Mouse (Mus musculus) hindbrain, embryonic 16.5 days (tissue): Measurements from ENCODE around the gene Naa35. TPM values are rescaled to one million over a fixed set of nuclear protein-coding genes. Genes with fewer than 3 reads are reported as not detected.

Source experiments
- ATAC-seq: fragments of 200-750 bp; cut with Nextera tagmentation; 2 replicates; pipeline ENCODE4 v1.8.0; 2017; ENCODE audit warnings: moderate TSS enrichment, moderate library complexity
- H3K27ac ChIP-seq: fragments of 300-500 bp; sonication (generic); 2 replicates; pipeline ENCODE4 v1.5.1; 2014; ENCODE audit warnings: low read depth, mild to moderate bottlenecking, control low read depth, low read length, moderate library complexity
- H3K27me3 ChIP-seq: fragments of 300-500 bp; sonication (generic); replicated peaks from 2 replicates; pipeline ENCODE4 v1.6.1; 2014; ENCODE audit warnings: low read length; ENCODE audit not compliant: control insufficient read depth, insufficient read depth
- H3K36me3 ChIP-seq: fragments of 300-500 bp; sonication (generic); 2 replicates; pipeline ENCODE4 v1.6.1; 2014; ENCODE audit warnings: mild to moderate bottlenecking, low read length, moderate library complexity, mixed read lengths; ENCODE audit not compliant: control insufficient read depth, insufficient read depth
- H3K4me1 ChIP-seq: fragments of 300-500 bp; sonication (generic); 2 replicates; pipeline ENCODE4 v1.6.1; 2014; ENCODE audit warnings: low read depth, low read length; ENCODE audit not compliant: control insufficient read depth, insufficient read depth
- H3K4me2 ChIP-seq: fragments of 300-500 bp; sonication (generic); 2 replicates; pipeline ENCODE4 v1.6.1; 2014; ENCODE audit warnings: mild to moderate bottlenecking, low read length, control low read depth, moderate library complexity
- H3K4me3 ChIP-seq: fragments of 300-500 bp; sonication (generic); 2 replicates; pipeline ENCODE4 v1.5.1; 2014; ENCODE audit warnings: mild to moderate bottlenecking, low read length, control low read depth, moderate library complexity
- H3K9ac ChIP-seq: fragments of 300-500 bp; sonication (generic); 2 replicates; pipeline ENCODE4 v1.6.1; 2014; ENCODE audit warnings: low read depth, mild to moderate bottlenecking, control low read depth, low read length, moderate library complexity
- H3K9me3 ChIP-seq: fragments of 300-500 bp; sonication (generic); 2 replicates; pipeline ENCODE4 v1.6.1; 2014; ENCODE audit warnings: mild to moderate bottlenecking, low read length, moderate library complexity; ENCODE audit not compliant: control insufficient read depth
- WGBS: fragments of 180-500 bp; shearing (Covaris S2); extraction: QIAGEN DNeasy Blood & Tissue Kit; methylation state at CpG from one replicate; pipeline ENCODE4 v1.1.7; 2014; 5-methylcytosine and 5-hydroxymethylcytosine counted together
- polyA plus RNA-seq: library from polyadenylated mRNA; unstranded; fragments of >200 nt; fragmentation: Nextera tagmentation; extraction: Ambion mirVana; gene quantifications from 2 replicates; pipeline ENCODE4 v1.2.1, GENCODE M21; 2015

Gene Naa35
- polyA plus RNA-seq: 118 and 127 TPM in 2 replicates

GRCm38 (mm10) chr13:59584947-59585647 lies at the start of gene Naa35, which contains the start of gene Agtpbp1:
Gene Naa35 (plus strand): TSS chr13:59585259.
Gene Agtpbp1 (minus strand): TSS chr13:59585227.
- Histone ChIP-seq H3K27me3 (no peaks in the 10 kb centered on the region), H3K27ac (peak within 1 kb of the TSS; percentile 89), H3K4me2 (peak within 1 kb of the TSS; percentile 99), H3K36me3 (0 out of 2 replicates have a peak, but pooled peaks cover 7% of the 10 kb centered on the region), H3K4me3 (peak within 1 kb of the TSS; percentile 71), H3K9me3 (no peaks in the 10 kb centered on the region), H3K9ac (peak within 1 kb of the TSS; percentile 91), H3K4me1 (peaks cover 25% of the 10 kb centered on the region)
- WGBS: under 1% methylated on average over 73 of the region's 83 CpGs
- peak; percentile 98 for ATAC-seq

- 83% methylated on average over 6 of the region's 6 CpGs for WGBS
These were observed 49.3 kb upstream of the Naa35 start for GRCm38 (mm10) chr13:59535746-59536145.

GRCm38 (mm10) chr13:59536631-59537030 lies 48.4 kb upstream of the Naa35 start:
- H3K4me2 ChIP-seq: no peak overlapping the region
- H3K27ac ChIP-seq: no peak overlapping the region
- no peak overlapping the region for H3K4me3 ChIP-seq
- peaks cover 5% of the 10 kb centered on the region; the same call in 1 of the 2 replicates for H3K36me3 ChIP-seq
- H3K9me3 ChIP-seq: no peaks in the 10 kb centered on the region
- no peaks in the 10 kb centered on the region for H3K4me1 ChIP-seq
- ATAC-seq: no peak
- WGBS: 75% methylated on average over 2 of the region's 2 CpGs
- no peaks in the 10 kb centered on the region for H3K27me3 ChIP-seq
- no peak overlapping the region for H3K9ac ChIP-seq

More at GRCm38 (mm10) chr13:59535746-59536145, 49.3 kb upstream of the Naa35 start:
- ATAC-seq: no peak
- H3K9ac ChIP-seq: no peak overlapping the region
- H3K4me1 ChIP-seq: no peaks in the 10 kb centered on the region
- H3K27ac ChIP-seq: no peak overlapping the region
- no peaks in the 10 kb centered on the region for H3K27me3 ChIP-seq
- H3K36me3 ChIP-seq: peaks cover 10% of the 10 kb centered on the region
- H3K4me2 ChIP-seq: no peak overlapping the region
- H3K9me3 ChIP-seq: no peaks in the 10 kb centered on the region
- H3K4me3 ChIP-seq: no peak overlapping the region

- WGBS: 91% methylated on average over 5 of the region's 5 CpGs
- no peaks in the 10 kb centered on the region for H3K4me1 ChIP-seq
- no peak overlapping the region for H3K9ac ChIP-seq
- H3K4me2 ChIP-seq: no peak overlapping the region
- H3K9me3 ChIP-seq: no peaks in the 10 kb centered on the region
- H3K4me3 ChIP-seq: no peak overlapping the region
- H3K27me3 ChIP-seq: no peaks in the 10 kb centered on the region
- ATAC-seq: no peak
- no peaks in the 10 kb centered on the region for H3K36me3 ChIP-seq
- no peak overlapping the region for H3K27ac ChIP-seq
These were observed 46.4 kb upstream of the Naa35 start for GRCm38 (mm10) chr13:59538661-59539060.

GRCm38 (mm10) chr13:59540030-59540429 lies 45.0 kb upstream of the Naa35 start:
- Histone ChIP-seq H3K4me1 (no peaks in the 10 kb centered on the region), H3K4me2 (no peak overlapping the region), H3K9ac (no peak overlapping the region), H3K9me3 (no peaks in the 10 kb centered on the region), H3K27ac (no peak overlapping the region), H3K4me3 (no peak overlapping the region), H3K36me3 (no peaks in the 10 kb centered on the region), H3K27me3 (no peaks in the 10 kb centered on the region)
- no peak for ATAC-seq
- 86% methylated on average over 5 of the region's 5 CpGs for WGBS

GRCm38 (mm10) chr13:59542411-59542810 lies 42.6 kb upstream of the Naa35 start:
- Histone ChIP-seq H3K4me1 (no peaks in the 10 kb centered on the region; the same call in 1 of the 2 replicates), H3K9me3 (no peaks in the 10 kb centered on the region), H3K4me3 (no peak overlapping the region), H3K36me3 (no peaks in the 10 kb centered on the region), H3K27ac (no peak overlapping the region), H3K27me3 (no peaks in the 10 kb centered on the region), H3K4me2 (no peak overlapping the region), H3K9ac (no peak overlapping the region)
- ATAC-seq: no peak
- WGBS: 88% methylated on average over 10 of the region's 10 CpGs

GRCm38 (mm10) chr13:59547091-59547490 lies 38.0 kb upstream of the Naa35 start:
- Histone ChIP-seq H3K9ac (no peak overlapping the region), H3K4me3 (no peak overlapping the region), H3K9me3 (no peaks in the 10 kb centered on the region), H3K27me3 (no peaks in the 10 kb centered on the region), H3K4me1 (no peaks in the 10 kb centered on the region; the same call in 1 of the 2 replicates), H3K36me3 (no peaks in the 10 kb centered on the region), H3K4me2 (no peak overlapping the region), H3K27ac (no peak overlapping the region)
- ATAC-seq: no peak
- WGBS: 76% methylated on average over 2 of the region's 2 CpGs

- WGBS: 59% methylated on average over 4 of the region's 4 CpGs
- H3K9ac ChIP-seq: no peak overlapping the region
- H3K27ac ChIP-seq: no peak overlapping the region
- ATAC-seq: no peak; the same call in 1 of the 2 replicates
- H3K4me2 ChIP-seq: no peak overlapping the region
- no peaks in the 10 kb centered on the region for H3K36me3 ChIP-seq
- H3K4me3 ChIP-seq: no peak overlapping the region
- no peaks in the 10 kb centered on the region; the same call in 1 of the 2 replicates for H3K4me1 ChIP-seq
- no peaks in the 10 kb centered on the region for H3K27me3 ChIP-seq
- no peaks in the 10 kb centered on the region for H3K9me3 ChIP-seq
These were observed 37.3 kb upstream of the Naa35 start for GRCm38 (mm10) chr13:59547716-59548115.

GRCm38 (mm10) chr13:59549318-59549798 lies 35.7 kb upstream of the Naa35 start:
- no peaks in the 10 kb centered on the region for H3K36me3 ChIP-seq
- H3K4me2 ChIP-seq: no peak overlapping the region
- H3K9ac ChIP-seq: no peak overlapping the region
- no peak overlapping the region for H3K4me3 ChIP-seq
- no peaks in the 10 kb centered on the region for H3K9me3 ChIP-seq
- no peaks in the 10 kb centered on the region; the same call in 1 of the 2 replicates for H3K4me1 ChIP-seq
- H3K27me3 ChIP-seq: no peaks in the 10 kb centered on the region
- no peak overlapping the region for H3K27ac ChIP-seq
- WGBS: 70% methylated on average over 1 of the region's 1 CpGs
- no peak for ATAC-seq
